Mouse (Mus musculus) E14TG2a.4 (cell line): ENCODE measurements around the gene Cluh.

Source experiments
- H3K27me3 ChIP-seq: 2 replicates; pipeline ENCODE4 v1.6.1; 2014; ENCODE audit warnings: low read length, control low read depth; ENCODE audit not compliant: insufficient read depth
- H3K36me3 ChIP-seq: 2 replicates; pipeline ENCODE4 v1.6.1; 2014; ENCODE audit warnings: low read length, control low read depth; ENCODE audit not compliant: insufficient read depth
- H3K4me1 ChIP-seq: replicated peaks from 2 replicates; pipeline ENCODE4 v1.6.1; 2014; ENCODE audit warnings: low read depth, low read length, control low read depth
- H3K4me3 ChIP-seq: replicated peaks from 2 replicates; pipeline ENCODE4 v1.5.1; 2014; ENCODE audit warnings: mild to moderate bottlenecking, low read length
- H3K9me3 ChIP-seq: 2 replicates; pipeline ENCODE4 v1.6.1; 2014; ENCODE audit warnings: low read length, control low read depth
- CTCF ChIP-seq: conservative IDR thresholded peaks from 2 replicates; pipeline ENCODE4 v1.5.1; 2014; ENCODE audit warnings: low read length
- NANOG ChIP-seq: IDR thresholded peaks from 2 replicates; pipeline ENCODE4 v1.6.1; 2014; ENCODE audit warnings: borderline replicate concordance, low read length, mixed read lengths
- POU5F1 ChIP-seq: IDR thresholded peaks from 2 replicates; pipeline ENCODE4 v1.6.1; 2014; ENCODE audit warnings: low read length, borderline replicate concordance

The Cluh gene

GRCm38 (mm10) chr11:74666776-74667581, 17.7 kb downstream of the Cluh start:
- H3K36me3 ChIP-seq: peaks cover 100% of the 10 kb centered on the region
- H3K9me3 ChIP-seq: no peaks in the 10 kb centered on the region
- TF ChIP-seq CTCF: no peak
- no peak overlapping the region for H3K4me3 ChIP-seq
- peaks cover 34% of the 10 kb centered on the region for H3K4me1 ChIP-seq
- H3K27me3 ChIP-seq: no peaks in the 10 kb centered on the region

DNA sequence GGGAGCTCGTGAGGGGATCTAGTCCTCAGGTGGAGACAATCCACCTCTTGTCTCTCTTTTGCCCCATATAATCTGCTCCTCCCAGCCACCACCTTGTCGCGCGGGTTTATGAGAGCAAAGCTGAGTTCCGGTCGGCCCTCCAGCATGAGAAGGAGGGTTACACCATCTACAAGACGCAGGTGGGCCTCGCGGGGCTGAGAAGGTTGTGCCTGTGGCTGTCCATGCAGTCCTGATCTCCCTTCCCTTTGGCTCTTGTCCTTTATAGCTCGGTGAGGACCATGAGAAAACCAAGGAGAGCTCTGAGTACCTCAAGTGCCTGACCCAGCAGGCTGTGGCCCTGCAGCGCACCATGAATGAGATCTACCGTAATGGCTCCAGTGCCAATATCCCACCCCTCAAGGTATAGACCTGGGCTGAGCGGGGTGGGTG, 18.3 kb downstream of the Cluh start:
- Histone ChIP-seq H3K4me3 (no peak overlapping the region), H3K36me3 (peaks cover 99% of the 10 kb centered on the region), H3K4me1 (peaks cover 29% of the 10 kb centered on the region), H3K9me3 (no peaks in the 10 kb centered on the region), H3K27me3 (no peaks in the 10 kb centered on the region)
- TF ChIP-seq POU5F1: no peak
- no peak for TF ChIP-seq CTCF
- no peak for TF ChIP-seq NANOG

DNA sequence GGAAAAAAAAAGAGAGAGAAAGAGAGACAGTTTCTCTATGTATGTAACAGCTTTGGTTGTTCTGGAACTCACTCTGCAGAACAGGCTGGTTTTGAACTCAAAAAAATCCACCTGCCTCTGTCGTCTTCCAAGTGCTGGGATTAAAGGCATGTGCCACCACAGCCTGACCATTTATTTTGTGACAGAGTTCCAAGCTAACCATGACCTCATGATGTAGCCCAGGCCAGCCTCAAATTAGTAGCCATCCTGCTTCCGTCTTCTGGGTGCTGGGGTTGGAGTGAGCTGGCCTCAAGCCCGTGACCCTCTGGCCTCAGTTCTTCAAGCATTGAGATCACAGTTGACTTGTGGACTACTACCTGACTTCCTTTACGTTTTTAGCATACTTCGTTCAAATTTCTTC, 19.2 kb downstream of the Cluh start:
- Histone ChIP-seq H3K36me3 (peaks cover 98% of the 10 kb centered on the region), H3K4me3 (no peak overlapping the region), H3K9me3 (no peaks in the 10 kb centered on the region), H3K4me1 (peaks cover 29% of the 10 kb centered on the region), H3K27me3 (no peaks in the 10 kb centered on the region)
- no peak for TF ChIP-seq POU5F1
- no peak for TF ChIP-seq NANOG
- no peak for TF ChIP-seq CTCF

- Histone ChIP-seq H3K27me3 (no peaks in the 10 kb centered on the region), H3K36me3 (peaks cover 98% of the 10 kb centered on the region), H3K9me3 (no peaks in the 10 kb centered on the region), H3K4me1 (peaks cover 29% of the 10 kb centered on the region), H3K4me3 (no peak overlapping the region)
- no peak for TF ChIP-seq POU5F1
- TF ChIP-seq CTCF: no peak
- no peak for TF ChIP-seq NANOG
These were observed 19.7 kb downstream of the Cluh start for GRCm38 (mm10) chr11:74668971-74669370.

DNA sequence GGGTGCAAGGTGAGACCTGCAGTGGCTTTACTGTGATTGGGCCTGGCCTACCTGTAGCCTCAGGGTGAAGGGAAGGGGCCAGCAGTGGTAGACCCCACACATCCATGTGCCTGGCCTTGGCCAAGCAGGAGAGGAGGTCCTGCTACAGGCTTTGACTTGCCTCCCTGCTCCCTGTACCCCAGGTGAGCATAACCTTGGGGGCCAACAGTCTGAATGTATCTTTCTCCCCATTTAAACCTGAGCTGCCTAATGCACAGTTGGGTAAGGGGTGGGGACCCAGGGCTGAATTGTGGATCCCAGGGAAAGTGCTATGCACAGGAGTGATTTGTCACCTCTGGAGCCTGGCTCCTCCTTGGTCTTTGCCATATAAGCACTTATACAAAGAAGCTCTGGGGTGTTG, 20.9 kb downstream of the Cluh start:
- Histone ChIP-seq H3K4me1 (peaks cover 28% of the 10 kb centered on the region), H3K27me3 (no peaks in the 10 kb centered on the region), H3K9me3 (no peaks in the 10 kb centered on the region), H3K4me3 (no peak overlapping the region), H3K36me3 (peaks cover 98% of the 10 kb centered on the region)
- TF ChIP-seq CTCF: no peak
- TF ChIP-seq POU5F1: no peak
- no peak for TF ChIP-seq NANOG

DNA sequence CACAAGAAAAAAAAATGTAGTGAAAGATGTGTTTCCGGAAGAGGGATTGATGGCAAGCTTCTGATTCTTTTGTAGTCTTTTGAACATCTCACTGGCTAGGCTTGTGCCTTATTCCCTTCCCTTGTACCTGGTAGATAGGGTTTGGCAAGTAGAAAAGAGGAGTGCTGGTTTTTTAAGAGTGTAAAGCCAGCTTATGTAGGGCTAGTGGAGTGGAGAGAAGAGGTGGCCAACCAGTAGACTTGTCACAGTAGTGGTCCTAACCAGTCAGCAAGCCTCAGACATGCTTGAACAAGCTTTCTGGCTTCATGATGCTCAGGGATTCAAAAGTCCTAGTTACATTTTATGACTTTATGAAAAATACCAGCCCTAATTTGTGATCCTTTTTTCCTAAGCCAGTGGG, 21.7 kb downstream of the Cluh start:
- no peak for TF ChIP-seq NANOG
- TF ChIP-seq CTCF: no peak
- TF ChIP-seq POU5F1: no peak
- no peaks in the 10 kb centered on the region for H3K27me3 ChIP-seq
- H3K4me3 ChIP-seq: no peak overlapping the region
- no peaks in the 10 kb centered on the region for H3K9me3 ChIP-seq
- peaks cover 96% of the 10 kb centered on the region for H3K36me3 ChIP-seq
- H3K4me1 ChIP-seq: peaks cover 25% of the 10 kb centered on the region

DNA sequence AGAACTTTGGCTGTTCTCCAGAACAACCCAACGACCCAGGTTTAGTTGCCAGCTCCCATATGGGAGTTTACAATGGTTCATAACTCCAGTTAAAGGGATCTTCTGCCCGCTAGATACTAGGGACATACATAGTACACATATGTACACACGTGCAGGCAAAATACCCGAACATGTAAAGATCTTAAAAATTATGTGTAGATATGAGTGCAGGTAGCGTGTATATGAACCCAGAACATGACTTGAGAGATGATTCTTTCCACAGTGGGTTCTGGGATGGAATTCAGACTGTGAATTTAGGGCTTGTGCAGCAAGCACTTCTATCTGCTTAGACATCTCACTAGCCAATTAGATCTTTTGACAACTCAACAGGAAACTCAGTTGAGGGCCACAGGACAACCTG, 22.5 kb downstream of the Cluh start:
- Histone ChIP-seq H3K36me3 (peaks cover 96% of the 10 kb centered on the region), H3K27me3 (no peaks in the 10 kb centered on the region), H3K9me3 (no peaks in the 10 kb centered on the region), H3K4me3 (no peak overlapping the region), H3K4me1 (peaks cover 18% of the 10 kb centered on the region)
- TF ChIP-seq CTCF: no peak
- no peak for TF ChIP-seq POU5F1
- TF ChIP-seq NANOG: no peak

GRCm38 (mm10) chr11:74672901-74673513, 23.7 kb downstream of the Cluh start:
- TF ChIP-seq CTCF (no peak), POU5F1 (no peak), NANOG (no peak)
- H3K9me3 ChIP-seq: no peaks in the 10 kb centered on the region
- peaks cover 15% of the 10 kb centered on the region for H3K4me1 ChIP-seq
- peaks cover 96% of the 10 kb centered on the region for H3K36me3 ChIP-seq
- no peaks in the 10 kb centered on the region for H3K27me3 ChIP-seq
- H3K4me3 ChIP-seq: no peak overlapping the region

DNA sequence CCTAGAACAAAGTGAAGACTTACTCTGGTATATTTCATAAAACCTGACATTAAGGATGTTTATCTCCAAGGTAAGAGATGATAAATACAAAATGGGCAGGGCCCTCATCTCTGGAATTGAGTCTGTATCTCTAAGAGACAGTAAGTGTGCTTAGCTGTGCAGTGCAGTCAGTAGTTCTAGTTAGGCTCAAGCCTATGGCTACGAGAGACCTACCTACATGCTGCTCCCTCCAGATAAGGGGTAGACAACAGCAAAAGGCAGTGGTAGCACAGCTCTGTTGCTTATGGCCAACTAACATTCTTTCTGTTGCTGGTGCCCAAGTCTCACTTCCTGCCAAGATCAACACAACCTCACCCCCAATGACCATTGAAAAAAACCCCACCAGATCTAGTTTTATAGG, 24.3 kb downstream of the Cluh start:
- TF ChIP-seq POU5F1 (no peak), CTCF (no peak), NANOG (no peak)

More for the DNA sequence above, 24.3 kb downstream of the Cluh start:
- H3K36me3 ChIP-seq: peaks cover 96% of the 10 kb centered on the region
- H3K27me3 ChIP-seq: no peaks in the 10 kb centered on the region
- H3K4me1 ChIP-seq: peaks cover 15% of the 10 kb centered on the region
- H3K4me3 ChIP-seq: no peak overlapping the region
- H3K9me3 ChIP-seq: no peaks in the 10 kb centered on the region
